Mouse (Mus musculus): ENCODE results near the gene Gm11938. TPM values are rescaled to one million over a fixed set of nuclear protein-coding genes. Genes with fewer than 3 reads are reported as not detected.
"Not testable (repeated sequence)": the region's sequence is repeated elsewhere in the genome, so short reads cannot be mapped to it uniquely, and the experiment has no call there.

Gene Gm11938
- total and polyA plus RNA-seq, 2 experiments from 2014 or later = not detected

DNA sequence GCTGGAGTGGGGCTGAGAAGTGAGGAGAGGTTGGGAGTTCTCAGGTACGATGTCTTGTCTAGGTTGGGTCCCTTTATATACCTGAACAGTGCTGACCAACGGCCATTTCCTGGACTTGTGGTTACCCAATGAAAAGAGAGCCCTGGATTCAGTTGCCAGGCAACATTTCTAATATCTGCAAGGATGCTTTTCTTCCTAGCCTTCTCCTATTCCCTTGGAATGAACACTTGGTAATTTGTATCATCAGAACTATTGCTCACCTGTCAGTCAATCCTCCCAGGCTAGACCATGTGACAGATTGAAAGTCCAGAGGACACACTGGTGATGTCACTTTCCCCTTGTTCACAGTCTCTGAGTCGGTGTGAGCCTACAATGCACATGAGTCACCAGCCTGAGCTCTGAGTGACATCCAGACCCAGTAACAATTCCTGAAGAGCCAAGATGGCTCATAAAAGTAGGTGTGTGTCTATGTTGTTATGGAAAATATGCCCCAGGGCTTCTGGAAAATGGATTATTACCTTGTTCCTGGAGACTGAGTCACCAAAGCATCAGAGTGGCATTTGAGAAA is 11.8 kb upstream of the Gm11938 start, which contains the start of gene Krtap2-4:
Gene Krtap2-4 (minus strand): TSS at position 51 of the 568 bp plus-strand sequence.
- H3K4me1 ChIP-seq (ENCODE audit: insufficient read depth, low read length) = no peaks in the 10 kb centered on the region
- no peak for DNase-seq (ENCODE audit: low spot score)
- WGBS = 71% methylated on average over 3 of the region's 3 CpGs
- H3K36me3 ChIP-seq (ENCODE audit: insufficient read depth, low read length) = no peaks in the 10 kb centered on the region
- no peak for TF ChIP-seq CTCF (IDR thresholded peaks at IDR 0.05)
- H3K9me3 ChIP-seq (ENCODE audit: low read length) = no peaks in the 10 kb centered on the region
- no peak for ATAC-seq (ENCODE audit: low FRiP score)
- no peak within 1 kb of the TSS for H3K4me3 ChIP-seq (ENCODE audit: low read depth, low read length)
- no peak within 1 kb of the TSS for H3K9ac ChIP-seq (replicated peaks; ENCODE audit: low read length, poor library complexity, severe bottlenecking)
- no peak within 1 kb of the TSS for H3K27ac ChIP-seq (ENCODE audit: low read depth, low read length)
- H3K27me3 ChIP-seq (ENCODE audit: insufficient read depth, low read length) = no peaks in the 10 kb centered on the region
- H3K4me2 ChIP-seq (ENCODE audit: low read depth, low read length, poor library complexity, severe bottlenecking) = no peak within 1 kb of the TSS

DNA sequence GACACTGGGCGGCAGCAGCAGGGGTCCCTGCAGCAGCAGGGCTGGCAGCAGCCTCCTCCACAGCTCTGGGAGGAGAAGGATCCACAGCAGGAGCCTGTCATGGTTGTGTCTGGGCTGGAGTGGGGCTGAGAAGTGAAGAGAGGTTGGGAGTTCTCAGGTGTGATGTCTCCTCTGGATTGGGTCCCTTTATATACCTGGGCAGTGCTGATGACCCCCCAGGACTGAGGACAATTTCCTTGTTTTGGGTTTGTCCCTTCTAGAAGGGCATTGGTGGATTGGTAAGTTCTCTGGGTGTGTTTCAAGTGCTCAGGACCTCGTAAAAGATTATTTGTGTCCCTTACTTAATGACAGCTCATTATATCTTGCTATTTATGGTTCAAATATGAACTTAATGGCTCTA is 7.0 kb upstream of the Gm11938 start, which contains the start of gene Gm11937:
Gene Gm11937 (minus strand): TSS at position 101 of the 400 bp plus-strand sequence.
- not testable (repeated sequence) for H3K36me3 ChIP-seq (ENCODE audit: insufficient read depth, low read length)

DNA sequence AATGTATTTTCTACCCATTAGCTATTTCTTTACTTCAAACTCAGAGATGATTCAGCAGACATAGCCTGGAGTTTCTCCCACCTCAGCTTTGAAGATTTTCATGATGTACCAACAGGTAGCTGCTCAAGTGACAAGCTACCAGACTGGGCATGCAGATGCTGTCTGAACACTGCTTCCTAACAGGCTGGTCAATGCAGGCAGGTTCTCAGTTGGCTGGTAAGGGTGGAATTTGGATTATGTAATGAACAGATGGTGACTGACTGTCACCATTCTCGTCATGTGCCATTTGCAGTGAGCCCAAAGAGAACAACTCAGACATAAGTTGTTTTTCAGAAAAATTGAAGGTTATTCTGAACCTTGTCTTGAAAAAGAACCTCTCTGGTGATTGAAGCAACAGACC is 6.0 kb upstream of the Gm11938 start:
- Histone ChIP-seq H3K27me3 (ENCODE audit: insufficient read depth, low read length) (no peaks in the 10 kb centered on the region), H3K27ac (ENCODE audit: low read depth, low read length) (no peak overlapping the region), H3K4me3 (ENCODE audit: low read depth, low read length) (no peak overlapping the region), H3K4me1 (ENCODE audit: insufficient read depth, low read length) (no peaks in the 10 kb centered on the region), H3K4me2 (ENCODE audit: low read depth, low read length, poor library complexity, severe bottlenecking) (no peak overlapping the region), H3K36me3 (ENCODE audit: insufficient read depth, low read length) (no peaks in the 10 kb centered on the region), H3K9ac (replicated peaks; ENCODE audit: low read length, poor library complexity, severe bottlenecking) (no peak overlapping the region), H3K9me3 (ENCODE audit: low read length) (no peaks in the 10 kb centered on the region)
- no peak for ATAC-seq (ENCODE audit: low FRiP score)
- peak; percentile 5 for DNase-seq (ENCODE audit: low spot score)
- 78% methylated on average over 1 of the region's 1 CpGs for WGBS
- no peak for TF ChIP-seq CTCF (IDR thresholded peaks at IDR 0.05)

More for the DNA sequence above, 7.0 kb upstream of the Gm11938 start, which contains the start of gene Gm11937:
- H3K27ac ChIP-seq (ENCODE audit: low read depth, low read length); H3K4me1 ChIP-seq (ENCODE audit: insufficient read depth, low read length); ATAC-seq (ENCODE audit: low FRiP score); H3K9me3 ChIP-seq (ENCODE audit: low read length); H3K9ac ChIP-seq (replicated peaks; ENCODE audit: low read length, poor library complexity, severe bottlenecking); H3K4me2 ChIP-seq (ENCODE audit: low read depth, low read length, poor library complexity, severe bottlenecking); DNase-seq (ENCODE audit: low spot score); H3K4me3 ChIP-seq (ENCODE audit: low read depth, low read length); H3K27me3 ChIP-seq (ENCODE audit: insufficient read depth, low read length): not testable (repeated sequence)
- 60% methylated on average over 1 of the region's 2 CpGs for WGBS

DNA sequence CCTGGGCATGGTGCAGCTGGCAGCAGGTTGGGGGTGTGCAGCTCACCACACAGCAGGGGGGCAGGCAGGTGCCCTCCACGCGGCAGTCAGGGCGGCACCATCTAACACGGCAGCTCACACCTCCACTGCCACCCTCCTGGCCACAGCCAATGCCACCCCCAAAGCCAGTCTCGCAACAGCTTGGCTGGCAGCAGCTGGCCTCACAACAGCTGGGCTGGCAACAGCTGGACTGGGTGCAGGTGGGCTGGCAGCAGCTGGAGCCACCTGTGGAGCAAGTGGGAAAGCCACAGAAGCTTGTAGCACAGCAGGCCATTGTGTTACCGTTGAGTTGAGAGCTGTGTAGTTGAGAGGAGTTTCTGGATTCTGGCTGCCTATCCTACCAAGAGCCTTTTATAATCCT is 5.4 kb downstream of the Gm11938 start, which contains the start of gene Krtap9-3:
Gene Krtap9-3 (minus strand): TSS at position 364 of the 400 bp plus-strand sequence.
- H3K4me1 ChIP-seq (ENCODE audit: insufficient read depth, low read length); H3K9me3 ChIP-seq (ENCODE audit: low read length); H3K27me3 ChIP-seq (ENCODE audit: insufficient read depth, low read length); H3K27ac ChIP-seq (ENCODE audit: low read depth, low read length); H3K4me3 ChIP-seq (ENCODE audit: low read depth, low read length); H3K36me3 ChIP-seq (ENCODE audit: insufficient read depth, low read length); ATAC-seq (ENCODE audit: low FRiP score); DNase-seq (ENCODE audit: low spot score); H3K9ac ChIP-seq (replicated peaks; ENCODE audit: low read length, poor library complexity, severe bottlenecking); H3K4me2 ChIP-seq (ENCODE audit: low read depth, low read length, poor library complexity, severe bottlenecking): not testable (repeated sequence)
- WGBS = 86% methylated on average over 6 of the region's 6 CpGs

DNA sequence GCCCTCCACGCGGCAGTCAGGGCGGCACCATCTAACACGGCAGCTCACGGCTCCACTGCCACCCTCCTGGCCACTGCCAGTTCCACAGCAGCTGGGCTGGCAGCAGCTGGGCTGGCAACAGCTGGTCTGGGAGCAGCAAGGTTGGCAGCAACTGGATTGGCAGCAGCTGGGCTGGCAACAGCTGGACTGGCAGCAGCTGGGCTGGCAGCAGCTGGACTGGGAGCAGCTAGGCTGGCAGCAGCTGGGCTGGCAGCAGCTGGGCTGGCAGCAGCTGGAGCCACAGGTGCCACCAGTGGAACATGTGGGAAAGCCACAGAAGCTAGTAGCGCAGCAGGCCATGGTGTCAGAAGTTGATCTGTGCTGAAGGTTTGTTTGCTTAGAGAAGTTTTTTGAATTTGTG is 12.1 kb downstream of the Gm11938 start, which contains the start of gene Krtap1-3:
Gene Krtap1-3 (minus strand): TSS at position 359 of the 400 bp plus-strand sequence.
- no peaks in the 10 kb centered on the region for H3K4me1 ChIP-seq (ENCODE audit: insufficient read depth, low read length)
- H3K27ac ChIP-seq (ENCODE audit: low read depth, low read length) = no peak within 1 kb of the TSS
- 88% methylated on average over 6 of the region's 6 CpGs for WGBS
- DNase-seq (ENCODE audit: low spot score) = no peak
- no peak for TF ChIP-seq CTCF (IDR thresholded peaks at IDR 0.05)
- H3K4me2 ChIP-seq (ENCODE audit: low read depth, low read length, poor library complexity, severe bottlenecking) = no peak within 1 kb of the TSS
- no peak for ATAC-seq (ENCODE audit: low FRiP score)
- H3K4me3 ChIP-seq (ENCODE audit: low read depth, low read length) = no peak within 1 kb of the TSS
- no peaks in the 10 kb centered on the region for H3K27me3 ChIP-seq (ENCODE audit: insufficient read depth, low read length)
- no peaks in the 10 kb centered on the region for H3K36me3 ChIP-seq (ENCODE audit: insufficient read depth, low read length)
- H3K9me3 ChIP-seq (ENCODE audit: low read length) = no peaks in the 10 kb centered on the region
- no peak within 1 kb of the TSS for H3K9ac ChIP-seq (replicated peaks; ENCODE audit: low read length, poor library complexity, severe bottlenecking)

DNA sequence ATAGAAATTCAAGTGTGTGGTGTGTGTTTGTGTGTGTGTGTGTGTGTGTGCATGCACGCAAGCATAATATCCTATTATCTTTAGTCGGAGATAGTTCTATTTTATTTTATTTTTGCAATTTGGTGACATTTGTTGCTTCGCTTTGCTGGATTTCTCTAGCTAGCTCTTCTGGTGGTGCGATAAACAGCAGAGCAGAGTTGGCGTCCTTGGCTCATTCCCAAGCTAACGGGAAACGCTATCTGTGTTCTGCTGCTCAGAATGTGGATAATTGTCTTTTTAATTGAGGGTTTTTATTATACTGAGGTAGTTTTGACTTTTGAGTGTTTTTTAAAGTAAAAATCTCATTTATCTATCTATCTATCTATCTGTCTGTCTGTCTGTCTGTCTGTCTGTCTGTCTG is 18.0 kb downstream of the Gm11938 start:
- Histone ChIP-seq H3K4me3 (ENCODE audit: low read depth, low read length) (no peak overlapping the region), H3K36me3 (ENCODE audit: insufficient read depth, low read length) (no peaks in the 10 kb centered on the region), H3K27me3 (ENCODE audit: insufficient read depth, low read length) (no peaks in the 10 kb centered on the region), H3K4me2 (ENCODE audit: low read depth, low read length, poor library complexity, severe bottlenecking) (no peak overlapping the region), H3K27ac (ENCODE audit: low read depth, low read length) (no peak overlapping the region), H3K4me1 (ENCODE audit: insufficient read depth, low read length) (no peaks in the 10 kb centered on the region), H3K9me3 (ENCODE audit: low read length) (no peaks in the 10 kb centered on the region), H3K9ac (replicated peaks; ENCODE audit: low read length, poor library complexity, severe bottlenecking) (no peak overlapping the region)
- DNase-seq (ENCODE audit: low spot score) (no peak), ATAC-seq (ENCODE audit: low FRiP score) (no peak)
- no peak for TF ChIP-seq CTCF (IDR thresholded peaks at IDR 0.05)
- WGBS = 89% methylated on average over 7 of the region's 7 CpGs
